Mouse (Mus musculus) midbrain, embryonic 11.5 days (tissue): ENCODE measurements around the gene Slc6a17. TPM values are rescaled to one million over a fixed set of nuclear protein-coding genes. Genes with fewer than 3 reads are reported as not detected.

Source experiments
- ATAC-seq: fragments of 200-750 bp; cut with Nextera tagmentation; 2 replicates; pipeline ENCODE4 v1.8.0; 2017; ENCODE audit warnings: moderate TSS enrichment, moderate library complexity; ENCODE audit not compliant: low FRiP score
- DNase-seq: peaks from one replicate; pipeline ENCODE4 v3.0.0; 2015; ENCODE audit warnings: low spot score; ENCODE audit errors: missing footprints
- H3K27ac ChIP-seq: fragments of 300-500 bp; sonication (generic); 2 replicates; pipeline ENCODE4 v1.5.1; 2014; ENCODE audit warnings: low read depth, low read length
- H3K27me3 ChIP-seq: fragments of 300-500 bp; sonication (generic); 2 replicates; pipeline ENCODE4 v1.6.1; 2014; ENCODE audit warnings: mild to moderate bottlenecking, low read length, moderate library complexity, mixed read lengths; ENCODE audit not compliant: control insufficient read depth, insufficient read depth
- H3K36me3 ChIP-seq: fragments of 300-500 bp; sonication (generic); 2 replicates; pipeline ENCODE4 v1.6.1; 2014; ENCODE audit warnings: mild to moderate bottlenecking, low read length, moderate library complexity, mixed read lengths; ENCODE audit not compliant: control insufficient read depth, insufficient read depth
- H3K4me1 ChIP-seq: fragments of 300-500 bp; sonication (generic); 2 replicates; pipeline ENCODE4 v1.6.1; 2014; ENCODE audit warnings: low read length; ENCODE audit not compliant: control insufficient read depth, insufficient read depth
- H3K4me2 ChIP-seq: fragments of 300-500 bp; sonication (generic); 2 replicates; pipeline ENCODE4 v1.6.1; 2014; ENCODE audit warnings: mild to moderate bottlenecking, moderate library complexity
- H3K4me3 ChIP-seq: fragments of 300-500 bp; sonication (generic); 2 replicates; pipeline ENCODE4 v1.5.1; 2014; ENCODE audit warnings: low read depth, low read length
- H3K9ac ChIP-seq: fragments of 300-500 bp; sonication (generic); 2 replicates; pipeline ENCODE4 v1.6.1; 2014; ENCODE audit warnings: low read length
- H3K9me3 ChIP-seq: fragments of 300-500 bp; sonication (generic); 2 replicates; pipeline ENCODE4 v1.6.1; 2016; ENCODE audit warnings: low read length; ENCODE audit not compliant: control insufficient read depth
- WGBS: fragments of 180-500 bp; shearing (Covaris S2); extraction: QIAGEN DNeasy Blood & Tissue Kit; methylation state at CpG from one replicate; pipeline ENCODE4 v1.1.7; 2014; 5-methylcytosine and 5-hydroxymethylcytosine counted together
- polyA plus RNA-seq: library from polyadenylated mRNA; unstranded; fragments of >200 nt; fragmentation: Nextera tagmentation; extraction: Ambion mirVana; gene quantifications from 2 replicates; pipeline ENCODE4 v1.2.1, GENCODE M21; 2014

Slc6a17 gene
- polyA plus RNA-seq, 1 experiment from 2014 or later: 1.9 TPM

DNA sequence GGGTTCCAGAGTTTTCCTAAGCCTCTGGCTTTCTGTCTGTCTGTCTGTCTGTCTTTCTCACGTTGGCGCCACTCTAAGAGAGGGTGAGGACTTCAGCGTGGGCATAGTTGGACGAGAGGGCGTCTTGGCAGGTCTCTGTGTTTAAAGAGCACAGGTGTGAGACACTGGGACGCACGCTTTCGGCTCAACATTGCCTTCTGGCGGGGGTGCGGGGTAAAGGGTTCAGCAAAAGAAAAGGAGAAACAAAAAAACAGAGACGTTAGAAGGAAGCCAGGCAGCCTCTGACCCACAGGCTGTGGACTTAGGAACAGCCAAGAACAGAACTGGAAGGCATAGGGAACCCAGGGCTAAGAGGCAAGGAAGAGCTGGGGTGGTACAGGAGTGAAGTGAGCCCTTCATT lies 78.5 kb downstream of the Slc6a17 start:
- no peaks in the 10 kb centered on the region for H3K9me3 ChIP-seq
- no peak overlapping the region for H3K27ac ChIP-seq
- no peaks in the 10 kb centered on the region for H3K36me3 ChIP-seq
- WGBS: 85% methylated on average over 11 of the region's 11 CpGs
- H3K9ac ChIP-seq: no peak overlapping the region
- no peak for ATAC-seq
- no peak overlapping the region for H3K4me3 ChIP-seq
- no peaks in the 10 kb centered on the region for H3K27me3 ChIP-seq
- no peak overlapping the region for H3K4me2 ChIP-seq
- no peaks in the 10 kb centered on the region for H3K4me1 ChIP-seq
- peak; percentile 68 for DNase-seq

GRCm38 (mm10) chr3:107437666-107438065 lies 80.2 kb downstream of the Slc6a17 start:
- H3K4me3 ChIP-seq: no peak overlapping the region
- H3K9me3 ChIP-seq: no peaks in the 10 kb centered on the region
- no peaks in the 10 kb centered on the region for H3K4me1 ChIP-seq
- H3K9ac ChIP-seq: no peak overlapping the region
- no peaks in the 10 kb centered on the region for H3K36me3 ChIP-seq
- 87% methylated on average over 2 of the region's 2 CpGs for WGBS
- DNase-seq (peak; percentile 41), ATAC-seq (no peak)
- H3K27ac ChIP-seq: no peak overlapping the region
- no peak overlapping the region for H3K4me2 ChIP-seq
- H3K27me3 ChIP-seq: no peaks in the 10 kb centered on the region

DNA sequence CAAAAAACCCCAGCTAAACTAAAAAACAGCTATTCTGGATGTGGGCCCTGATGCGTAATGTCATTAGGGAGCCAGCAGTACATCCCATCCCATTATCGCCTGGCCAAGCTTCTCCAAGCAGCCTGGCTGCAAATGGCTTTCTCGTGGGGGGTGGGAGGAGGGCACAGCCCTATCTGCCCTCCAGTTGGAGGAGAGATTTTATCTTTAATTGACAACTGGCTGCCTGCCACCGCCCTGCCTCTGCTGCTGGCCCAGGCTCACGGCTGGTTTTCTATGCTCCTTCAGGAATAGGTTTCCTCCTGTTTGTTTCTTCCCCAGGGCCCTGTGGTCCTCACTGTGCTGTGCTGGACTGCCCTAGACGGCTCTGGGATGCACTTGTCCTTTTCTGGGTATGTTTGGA lies 81.4 kb downstream of the Slc6a17 start:
- H3K4me3 ChIP-seq: no peak overlapping the region
- H3K36me3 ChIP-seq: no peaks in the 10 kb centered on the region
- no peak overlapping the region for H3K27ac ChIP-seq
- no peak for ATAC-seq
- no peak overlapping the region for H3K4me2 ChIP-seq
- H3K27me3 ChIP-seq: no peaks in the 10 kb centered on the region
- peak; percentile 31 for DNase-seq
- no peaks in the 10 kb centered on the region for H3K4me1 ChIP-seq
- 76% methylated on average over 6 of the region's 6 CpGs for WGBS
- no peaks in the 10 kb centered on the region for H3K9me3 ChIP-seq
- H3K9ac ChIP-seq: no peak overlapping the region

DNA sequence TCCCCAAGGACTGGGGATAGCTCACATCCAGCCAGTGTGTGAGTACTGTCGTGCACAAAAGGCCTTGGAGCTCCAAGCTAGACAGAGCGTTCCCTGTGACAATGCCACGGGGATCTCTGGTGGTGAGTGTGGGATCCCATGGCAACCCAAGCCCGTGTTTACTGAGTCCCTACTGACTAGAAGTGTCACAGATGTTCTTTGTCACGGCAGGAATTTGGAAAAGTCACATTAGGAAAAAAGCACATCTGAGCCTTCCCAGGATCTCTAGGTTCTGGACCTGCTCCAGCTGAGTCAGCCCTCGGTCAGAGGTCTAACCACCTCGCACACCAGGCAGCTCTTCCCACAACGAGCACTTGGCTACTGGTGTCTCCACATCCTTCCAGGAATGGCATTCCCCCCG lies 84.2 kb downstream of the Slc6a17 start:
- Histone ChIP-seq H3K27ac (no peak overlapping the region), H3K4me1 (no peaks in the 10 kb centered on the region), H3K4me2 (no peak overlapping the region), H3K4me3 (no peak overlapping the region), H3K36me3 (no peaks in the 10 kb centered on the region), H3K9me3 (no peaks in the 10 kb centered on the region), H3K27me3 (no peaks in the 10 kb centered on the region), H3K9ac (no peak overlapping the region)
- 56% methylated on average over 9 of the region's 9 CpGs for WGBS
- ATAC-seq (no peak), DNase-seq (no peak)

DNA sequence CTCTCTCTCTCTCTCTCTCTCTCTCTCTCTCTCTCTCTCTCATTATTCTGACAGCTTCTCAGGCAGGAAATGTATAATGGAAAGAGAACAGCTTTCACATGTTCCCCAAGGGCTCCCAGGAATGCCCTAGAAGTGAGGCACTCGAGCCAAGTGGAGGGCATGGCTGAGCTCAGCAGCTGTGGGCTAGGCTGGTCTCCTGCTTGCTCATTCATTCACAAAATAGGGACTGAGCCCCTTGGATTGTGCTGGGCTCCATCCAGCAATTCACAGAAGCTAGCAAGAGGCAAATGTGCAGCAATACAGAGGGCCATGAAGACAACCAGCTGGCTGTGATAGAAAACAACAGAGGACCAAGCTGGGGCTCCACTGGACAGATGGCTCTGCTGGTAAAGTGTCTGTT lies 86.5 kb downstream of the Slc6a17 start:
- ATAC-seq (no peak), DNase-seq (no peak)
- no peaks in the 10 kb centered on the region for H3K9me3 ChIP-seq
- H3K9ac ChIP-seq: no peak overlapping the region
- 19% methylated on average over 1 of the region's 1 CpGs for WGBS
- no peak overlapping the region for H3K4me2 ChIP-seq
- H3K27me3 ChIP-seq: no peaks in the 10 kb centered on the region
- no peak overlapping the region for H3K4me3 ChIP-seq
- H3K4me1 ChIP-seq: no peaks in the 10 kb centered on the region
- H3K36me3 ChIP-seq: no peaks in the 10 kb centered on the region
- no peak overlapping the region for H3K27ac ChIP-seq

GRCm38 (mm10) chr3:107424258-107425041 lies 93.4 kb downstream of the Slc6a17 start:
- Histone ChIP-seq H3K9ac (no peak overlapping the region), H3K9me3 (no peaks in the 10 kb centered on the region), H3K27ac (no peak overlapping the region), H3K4me2 (no peak overlapping the region), H3K4me3 (no peak overlapping the region), H3K36me3 (no peaks in the 10 kb centered on the region), H3K4me1 (no peaks in the 10 kb centered on the region), H3K27me3 (no peaks in the 10 kb centered on the region)
- DNase-seq (peak; percentile 26), ATAC-seq (no peak)
- WGBS: 80% methylated on average over 11 of the region's 11 CpGs

GRCm38 (mm10) chr3:107420156-107420555 lies 97.7 kb downstream of the Slc6a17 start:
- H3K9ac ChIP-seq: no peak overlapping the region
- DNase-seq (peak; percentile 78), ATAC-seq (no peak)
- no peaks in the 10 kb centered on the region for H3K36me3 ChIP-seq
- no peaks in the 10 kb centered on the region for H3K9me3 ChIP-seq
- H3K4me3 ChIP-seq: no peak overlapping the region
- H3K4me2 ChIP-seq: no peak overlapping the region
- no peaks in the 10 kb centered on the region for H3K4me1 ChIP-seq
- H3K27me3 ChIP-seq: no peaks in the 10 kb centered on the region
- no peak overlapping the region for H3K27ac ChIP-seq
- WGBS: 62% methylated on average over 2 of the region's 2 CpGs

Other genes starting within 250 kb of the Slc6a17 start
- gene Lamtor5, start 239.2 kb downstream of the Slc6a17 start, polyA plus RNA-seq: 195 and 198 TPM in 2 replicates
- gene Slc16a4, start 226.8 kb downstream of the Slc6a17 start, polyA plus RNA-seq: 1.8 and 2.2 TPM in 2 replicates
- 19.9 and 20.6 TPM in 2 replicates for gene Rbm15, start 184.3 kb downstream of the Slc6a17 start, polyA plus RNA-seq
- gene Kcnc4, start 58.5 kb downstream of the Slc6a17 start, polyA plus RNA-seq: 0.03 and 0.04 TPM in 2 replicates
- gene Ubl4b, start 37.1 kb upstream of the Slc6a17 start, polyA plus RNA-seq: not detected in 2 replicates
- 2.8 and 3.3 TPM in 2 replicates for gene Alx3, start 77.0 kb upstream of the Slc6a17 start, polyA plus RNA-seq
- gene Gm10961, start 113.3 kb upstream of the Slc6a17 start, polyA plus RNA-seq: not detected in 2 replicates
- 87.6 and 90.6 TPM in 2 replicates for gene Strip1, start 113.7 kb upstream of the Slc6a17 start, polyA plus RNA-seq
- 127 and 132 TPM in 2 replicates for gene Ahcyl1, start 178.5 kb upstream of the Slc6a17 start, polyA plus RNA-seq
- gene Csf1, start 242.5 kb upstream of the Slc6a17 start, polyA plus RNA-seq: 4.6 and 5.7 TPM in 2 replicates